10 mouse cellular contexts compared by ENCODE assay signal in the genomic region with DNA sequence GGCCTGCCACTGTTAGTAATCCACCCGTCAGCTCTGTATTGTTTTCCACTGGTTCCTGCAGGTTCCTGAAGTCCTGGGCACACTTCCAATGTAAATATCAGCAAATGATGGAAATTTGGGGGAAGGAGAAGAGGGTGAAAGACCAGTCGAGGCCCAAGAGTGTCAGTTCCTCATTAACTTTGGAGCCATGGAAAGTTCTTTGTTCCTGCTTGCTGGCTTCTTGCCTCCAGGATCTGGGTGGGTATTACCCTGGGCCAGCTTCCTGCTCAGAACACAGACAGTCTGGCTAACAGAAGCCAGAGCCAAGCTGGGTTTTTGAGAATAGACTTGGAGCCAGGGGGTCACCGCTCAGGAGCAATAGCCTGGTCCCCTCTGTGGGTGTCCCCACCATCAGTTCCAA. TPM values are rescaled to one million over a fixed set of nuclear protein-coding genes. Genes with fewer than 3 reads are reported as not detected.
DNase-seq lines count a peak whose midpoint lies in the region; ATAC-seq and TF ChIP-seq lines count a peak whose summit lies in the region.
"Had no signal": no experiment of that assay in that cellular context is flagged by ENCODE, and none has a peak within 500 bp of the region (broad histone marks: within the 10 kb centered on the region; RNA-seq: fewer than 3 reads in every experiment).

No protein-coding gene starts in this region.

- H3K36me3 ChIP-seq in limb, embryonic 12.5 days = no peaks in the 10 kb centered on the region
- no peaks in the 10 kb centered on the region for H3K36me3 ChIP-seq in limb, embryonic 10.5 days
- no peaks in the 10 kb centered on the region for H3K36me3 ChIP-seq in stomach, postnatal 0 days (ENCODE audit: control insufficient read depth, insufficient read depth, low read length)

- intact Hi-C loops in heart, postnatal 10 days (cut with DNase I) = no loop called here

- H3K4me3 ChIP-seq in limb, embryonic 12.5 days (replicated peaks) = no peak overlapping the region
- no peak overlapping the region for H3K4me3 ChIP-seq in limb, embryonic 10.5 days
- no peak overlapping the region for H3K4me3 ChIP-seq in stomach, postnatal 0 days (ENCODE audit: low read depth, low read length)
- H3K4me3 ChIP-seq: forebrain, embryonic 13.5 days had no signal

- no peaks in the 10 kb centered on the region for H3K27me3 ChIP-seq in limb, embryonic 12.5 days
- H3K27me3 ChIP-seq in limb, embryonic 10.5 days (ENCODE audit: low read depth, poor library complexity, severe bottlenecking) = no peaks in the 10 kb centered on the region
- H3K27me3 ChIP-seq in stomach, postnatal 0 days (ENCODE audit: control insufficient read depth, insufficient read depth, low read length) = no peaks in the 10 kb centered on the region
- H3K27me3 ChIP-seq: forebrain, embryonic 13.5 days had no signal

- no peak for TF ChIP-seq EP300 in stomach, postnatal 0 days (optimal IDR thresholded peaks at IDR 0.05)

- TF ChIP-seq CTCF in stomach, postnatal 0 days (IDR thresholded peaks at IDR 0.05; ENCODE audit: low read depth) = no peak

- no peak overlapping the region for H3K4me2 ChIP-seq in limb, embryonic 12.5 days
- no peak overlapping the region for H3K4me2 ChIP-seq in stomach, postnatal 0 days (replicated peaks; ENCODE audit: low read depth)
- H3K4me2 ChIP-seq: forebrain, embryonic 13.5 days had no signal

- no peak for DNase-seq in limb, embryonic 10.5 days (ENCODE audit: low spot score)
- DNase-seq in heart, postnatal 10 days = peak; percentile 64 to 66
- DNase-seq in kidney, postnatal 36 days = peak; percentile 63 to 76
- DNase-seq in stomach, postnatal 0 days (ENCODE audit: low spot score) = no peak
- no peak for DNase-seq in frontal cortex, postnatal 10 days (ENCODE audit: low spot score in 2 of 2)
- DNase-seq in cerebellum, postnatal 4 days (ENCODE audit: low spot score in 2 of 2) = no peak
- DNase-seq in retina, postnatal 1 day = no peak
- DNase-seq: thymus, adult 18-20 months had no signal

- 71% methylated on average over 3 of the region's 3 CpGs for WGBS in limb, embryonic 12.5 days
- 82% methylated on average over 3 of the region's 3 CpGs for WGBS in limb, embryonic 10.5 days
- 35% methylated on average over 3 of the region's 3 CpGs for WGBS in stomach, postnatal 0 days

- H3K9ac ChIP-seq in limb, embryonic 12.5 days (replicated peaks) = no peak overlapping the region
- no peak overlapping the region for H3K9ac ChIP-seq in stomach, postnatal 0 days (ENCODE audit: low read length)
- H3K9ac ChIP-seq: forebrain, embryonic 13.5 days had no signal

- ATAC-seq in limb, embryonic 12.5 days (ENCODE audit: insufficient number of reproducible peaks, insufficient read depth, low FRiP score, low TSS enrichment, low read depth) = no peak
- ATAC-seq in stomach, postnatal 0 days (ENCODE audit: low FRiP score, low TSS enrichment) = peak; percentile 52
- ATAC-seq: forebrain, embryonic 13.5 days had no signal

- H3K4me1 ChIP-seq in limb, embryonic 12.5 days (replicated peaks) = peaks cover 6% of the 10 kb centered on the region
- H3K4me1 ChIP-seq in limb, embryonic 10.5 days = peaks cover 9% of the 10 kb centered on the region; the same call in 1 of the 2 replicates
- H3K4me1 ChIP-seq in stomach, postnatal 0 days (replicated peaks; ENCODE audit: control insufficient read depth, insufficient read depth) = peaks cover 21% of the 10 kb centered on the region
- H3K4me1 ChIP-seq: forebrain, embryonic 13.5 days had no signal

- peak overlapping the region; percentile 53 for H3K27ac ChIP-seq in limb, embryonic 12.5 days
- H3K27ac ChIP-seq in limb, embryonic 10.5 days = no peak overlapping the region
- peak overlapping the region; percentile 82 for H3K27ac ChIP-seq in stomach, postnatal 0 days (replicated peaks)
- H3K27ac ChIP-seq: forebrain, embryonic 13.5 days had no signal

- H3K9me3 ChIP-seq in limb, embryonic 12.5 days = 0 out of 2 replicates have a peak, but pooled peaks cover 3% of the 10 kb centered on the region
- no peaks in the 10 kb centered on the region for H3K9me3 ChIP-seq in limb, embryonic 10.5 days (replicated peaks)
- H3K9me3 ChIP-seq in stomach, postnatal 0 days (ENCODE audit: control insufficient read depth, low read length) = no peaks in the 10 kb centered on the region
- H3K9me3 ChIP-seq: forebrain, embryonic 13.5 days had no signal

RNA-seq across cellular contexts. Expression of a gene that starts 8.7 kb away (rescaled TPM):
- 1.3 and 1.5 TPM in 2 replicates for polyA plus RNA-seq in limb, embryonic 12.5 days (2016; fragmentation: Nextera tagmentation; extraction: Ambion mirVana)
- polyA plus RNA-seq in limb, embryonic 10.5 days (2016; fragmentation: Nextera tagmentation; extraction: Ambion mirVana) = 1.0 and 1.5 TPM in 2 replicates
- 10 to 100 TPM; 17.1 to 19.0 TPM for total RNA-seq in heart, postnatal 10 days (2021)
- polyA plus RNA-seq in stomach, postnatal 0 days (2015; fragmentation: Nextera tagmentation; extraction: Ambion mirVana) = 19.6 and 21.9 TPM in 2 replicates

RNA-seq across cellular contexts. Expression of a gene that starts 46.7 kb away (rescaled TPM):
- polyA plus RNA-seq in limb, embryonic 12.5 days (2016; fragmentation: Nextera tagmentation; extraction: Ambion mirVana) = 1.0 and 1.4 TPM in 2 replicates
- 0.68 and 0.84 TPM in 2 replicates for polyA plus RNA-seq in limb, embryonic 10.5 days (2016; fragmentation: Nextera tagmentation; extraction: Ambion mirVana)
- under 1 TPM; 0.72 to 0.98 TPM for total RNA-seq in heart, postnatal 10 days (2021)
- polyA plus RNA-seq in stomach, postnatal 0 days (2015; fragmentation: Nextera tagmentation; extraction: Ambion mirVana) = 0.97 and 0.98 TPM in 2 replicates

Comparison
In these comparisons a context has a peak if more than half of its experiments do, and no peak if none do; other contexts are left out.
1. DNase-seq: peak in heart, postnatal 10 days (2 of 2) and kidney, postnatal 36 days (2 of 2); none in limb, embryonic 10.5 days (single experiment), stomach, postnatal 0 days (single experiment), frontal cortex, postnatal 10 days (0 of 2), cerebellum, postnatal 4 days (0 of 2) and retina, postnatal 1 day (single experiment).